Mouse (Mus musculus): ENCODE results near the gene Pdcd2l. TPM values are rescaled to one million over a fixed set of nuclear protein-coding genes. Genes with fewer than 3 reads are reported as not detected.

Pdcd2l gene
- polyA plus RNA-seq, 1 experiment from 2014 or later = 66.5 TPM

DNA sequence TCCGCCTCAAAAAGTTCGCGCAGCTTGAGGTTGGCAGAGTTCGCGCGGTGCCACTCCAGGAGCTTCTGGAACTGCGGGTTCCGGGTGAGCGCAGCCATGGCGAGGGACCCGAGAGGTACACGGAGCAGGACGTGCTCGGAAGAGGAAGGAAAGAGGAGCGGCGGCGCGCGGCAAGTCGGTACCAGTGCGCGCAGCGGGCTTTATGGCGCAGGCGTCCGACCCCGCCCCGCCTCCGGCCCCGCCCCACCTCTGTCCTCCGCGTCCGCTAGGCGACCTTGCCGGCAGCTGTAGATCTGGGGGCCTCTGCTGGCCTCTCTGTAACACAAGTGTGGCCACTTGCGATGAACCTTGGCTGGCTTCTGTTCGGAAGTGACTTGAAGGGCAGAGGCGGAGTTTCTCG, 33.7 kb upstream of the Pdcd2l start, which contains the start of gene Gpi1:
TSS of gene Gpi1 (minus strand) at position 221 of the 400 bp plus-strand sequence.
- ATAC-seq (replicated peaks; ENCODE audit: low FRiP score) (peak; percentile 68), DNase-seq (ENCODE audit: low spot score) (peak; percentile 95)
- H3K9ac ChIP-seq (ENCODE audit: low read length) = peak within 1 kb of the TSS; percentile 86
- H3K36me3 ChIP-seq (ENCODE audit: control insufficient read depth, insufficient read depth, low read length) = peaks cover 6% of the 10 kb centered on the region
- H3K4me1 ChIP-seq (replicated peaks; ENCODE audit: control insufficient read depth, insufficient read depth, low read length) = peaks cover 15% of the 10 kb centered on the region
- peak within 1 kb of the TSS; percentile 53; the same call in 1 of the 2 replicates for H3K27ac ChIP-seq (ENCODE audit: low read depth, low read length)
- under 1% methylated on average over 36 of the region's 39 CpGs for WGBS
- no peaks in the 10 kb centered on the region for H3K27me3 ChIP-seq (ENCODE audit: control insufficient read depth, insufficient read depth, low read length)
- H3K4me3 ChIP-seq (ENCODE audit: low read depth, low read length) = peak within 1 kb of the TSS; percentile 73
- peak within 1 kb of the TSS; percentile 77 for H3K4me2 ChIP-seq (ENCODE audit: low read depth, low read length, severe bottlenecking)
- no peaks in the 10 kb centered on the region for H3K9me3 ChIP-seq (ENCODE audit: control insufficient read depth, low read length)

DNA sequence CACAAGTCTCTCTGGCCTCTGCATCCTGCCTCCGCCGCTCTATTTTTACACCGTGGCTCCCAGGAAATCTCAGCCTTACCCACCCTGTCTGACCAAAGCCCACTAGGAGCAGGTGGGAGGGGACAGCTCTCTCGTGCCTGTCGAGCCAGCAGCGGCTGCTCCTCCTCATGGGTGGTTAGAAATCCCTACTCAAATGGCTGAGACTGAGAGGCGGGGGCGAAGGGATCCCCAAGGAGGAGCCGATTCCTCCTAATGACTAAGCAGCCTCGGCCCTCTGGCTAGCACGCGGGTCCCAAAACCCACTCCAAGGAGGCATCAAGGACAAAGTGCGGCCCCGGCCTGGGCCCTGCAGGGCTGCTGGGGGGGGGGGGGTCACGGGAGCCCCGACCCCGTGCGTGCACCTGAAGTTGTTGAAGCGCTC, 33.2 kb upstream of the Pdcd2l start:
- H3K4me2 ChIP-seq (ENCODE audit: low read depth, low read length, severe bottlenecking) = peak overlapping the region; percentile 77
- DNase-seq (ENCODE audit: low spot score) (no peak), ATAC-seq (replicated peaks; ENCODE audit: low FRiP score) (peak; percentile 25)
- H3K4me1 ChIP-seq (replicated peaks; ENCODE audit: control insufficient read depth, insufficient read depth, low read length) = peaks cover 15% of the 10 kb centered on the region
- peak overlapping the region; percentile 86 for H3K9ac ChIP-seq (ENCODE audit: low read length)
- H3K27ac ChIP-seq (ENCODE audit: low read depth, low read length) = peak overlapping the region; percentile 53; the same call in 1 of the 2 replicates
- under 1% methylated on average over 17 of the region's 19 CpGs for WGBS
- H3K27me3 ChIP-seq (ENCODE audit: control insufficient read depth, insufficient read depth, low read length) = no peaks in the 10 kb centered on the region
- no peaks in the 10 kb centered on the region for H3K9me3 ChIP-seq (ENCODE audit: control insufficient read depth, low read length)
- peak overlapping the region; percentile 73 for H3K4me3 ChIP-seq (ENCODE audit: low read depth, low read length)
- peaks cover 6% of the 10 kb centered on the region for H3K36me3 ChIP-seq (ENCODE audit: control insufficient read depth, insufficient read depth, low read length)

DNA sequence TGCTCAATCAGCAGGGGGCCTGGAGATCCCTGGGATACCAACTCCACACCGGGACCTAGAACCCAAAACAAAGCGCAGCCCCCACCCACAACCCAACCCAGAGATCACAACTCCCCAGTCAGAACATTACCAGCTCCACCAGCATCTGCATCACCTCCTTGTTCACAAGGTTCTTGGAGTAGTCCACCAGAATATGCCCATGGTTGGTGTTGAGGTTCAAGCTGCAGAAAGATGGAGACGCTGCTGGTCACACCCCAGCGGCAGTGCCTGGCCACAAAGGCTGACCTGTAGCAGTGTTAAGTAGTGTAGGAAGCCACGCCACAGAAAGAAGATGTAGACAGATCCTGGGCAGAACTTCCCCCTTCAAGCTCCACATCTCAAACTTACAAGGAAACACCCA, 32.7 kb upstream of the Pdcd2l start:
- Histone ChIP-seq H3K27me3 (ENCODE audit: control insufficient read depth, insufficient read depth, low read length) (no peaks in the 10 kb centered on the region), H3K4me2 (ENCODE audit: low read depth, low read length, severe bottlenecking) (peak overlapping the region; percentile 77), H3K9me3 (ENCODE audit: control insufficient read depth, low read length) (no peaks in the 10 kb centered on the region), H3K4me1 (replicated peaks; ENCODE audit: control insufficient read depth, insufficient read depth, low read length) (peaks cover 15% of the 10 kb centered on the region), H3K4me3 (ENCODE audit: low read depth, low read length) (peak overlapping the region; percentile 73), H3K9ac (ENCODE audit: low read length) (peak overlapping the region; percentile 86), H3K27ac (ENCODE audit: low read depth, low read length) (no peak overlapping the region), H3K36me3 (ENCODE audit: control insufficient read depth, insufficient read depth, low read length) (peaks cover 6% of the 10 kb centered on the region)
- DNase-seq (ENCODE audit: low spot score) = peak; percentile 53
- WGBS = 22% methylated on average over 5 of the region's 5 CpGs
- ATAC-seq (replicated peaks; ENCODE audit: low FRiP score) = no peak

DNA sequence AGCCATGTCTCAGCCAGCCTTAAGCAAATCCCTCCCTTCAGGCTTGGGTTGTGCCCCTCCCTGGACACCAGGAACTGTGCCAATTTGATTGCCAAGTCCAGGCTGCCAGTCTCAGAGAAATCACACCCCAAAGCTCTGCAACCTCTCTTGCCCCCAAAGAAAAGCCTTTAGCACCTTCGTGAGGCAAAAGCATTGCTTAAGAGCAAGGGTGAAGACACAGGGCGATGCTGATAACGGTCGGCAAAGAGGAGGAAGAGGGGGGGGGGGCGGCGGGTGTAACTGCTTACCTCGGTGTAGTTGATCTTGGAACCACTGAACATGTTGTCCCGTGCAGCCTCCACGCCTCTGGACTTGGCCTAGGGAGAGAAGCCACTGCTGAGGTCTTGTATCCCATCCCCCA, 32.2 kb upstream of the Pdcd2l start:
- Histone ChIP-seq H3K4me1 (replicated peaks; ENCODE audit: control insufficient read depth, insufficient read depth, low read length) (peaks cover 15% of the 10 kb centered on the region), H3K9ac (ENCODE audit: low read length) (no peak overlapping the region), H3K4me3 (ENCODE audit: low read depth, low read length) (peak overlapping the region; percentile 73), H3K36me3 (ENCODE audit: control insufficient read depth, insufficient read depth, low read length) (peaks cover 6% of the 10 kb centered on the region), H3K27ac (ENCODE audit: low read depth, low read length) (no peak overlapping the region), H3K9me3 (ENCODE audit: control insufficient read depth, low read length) (no peaks in the 10 kb centered on the region), H3K27me3 (ENCODE audit: control insufficient read depth, insufficient read depth, low read length) (no peaks in the 10 kb centered on the region), H3K4me2 (ENCODE audit: low read depth, low read length, severe bottlenecking) (peak overlapping the region; percentile 77)
- DNase-seq (ENCODE audit: low spot score) = peak; percentile 60
- 66% methylated on average over 9 of the region's 9 CpGs for WGBS
- ATAC-seq (replicated peaks; ENCODE audit: low FRiP score) = no peak

DNA sequence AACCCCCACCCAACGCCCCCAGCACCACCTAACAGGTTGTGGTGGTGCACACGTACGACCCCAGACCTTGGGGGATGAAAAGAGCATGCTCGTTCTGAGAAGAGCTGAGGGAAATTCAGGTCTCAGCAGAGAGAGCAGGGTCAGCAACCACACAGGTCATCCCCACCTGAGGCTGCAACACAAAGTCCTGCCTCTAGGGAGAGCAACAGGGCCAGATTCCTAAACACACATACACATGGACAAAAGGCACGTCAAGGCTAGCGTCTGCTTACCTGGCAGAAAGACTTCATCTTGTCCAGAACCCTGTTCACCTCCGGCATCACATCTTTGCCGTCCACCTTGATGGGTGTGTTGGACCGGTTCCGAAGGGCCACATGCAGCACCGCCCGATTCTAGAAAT, 30.4 kb upstream of the Pdcd2l start:
- DNase-seq (ENCODE audit: low spot score) (no peak), ATAC-seq (replicated peaks; ENCODE audit: low FRiP score) (no peak)

DNA sequence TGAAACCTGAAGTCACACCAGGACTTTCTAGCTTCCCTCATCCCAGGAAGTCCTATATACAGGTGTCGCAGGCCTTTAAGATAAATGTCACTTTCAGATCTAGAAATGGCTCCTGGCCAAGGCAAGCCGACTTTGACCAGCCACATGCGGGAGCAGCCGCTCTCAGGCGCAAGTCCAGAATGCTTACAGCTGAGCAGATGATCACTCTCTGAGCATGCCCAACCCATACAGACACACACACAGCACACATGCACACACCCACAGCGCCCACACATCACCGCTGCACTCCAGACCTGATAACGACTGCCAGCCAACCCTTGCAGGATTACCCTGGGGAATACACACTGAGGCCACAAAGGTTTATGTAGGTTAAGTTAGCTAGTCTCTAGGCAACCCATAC, 29.6 kb upstream of the Pdcd2l start:
- 94% methylated on average over 8 of the region's 8 CpGs for WGBS
- no peak overlapping the region for H3K4me3 ChIP-seq (ENCODE audit: low read depth, low read length)

More for the DNA sequence above, 30.4 kb upstream of the Pdcd2l start:
- Histone ChIP-seq H3K9ac (ENCODE audit: low read length) (no peak overlapping the region), H3K27me3 (ENCODE audit: control insufficient read depth, insufficient read depth, low read length) (no peaks in the 10 kb centered on the region), H3K4me2 (ENCODE audit: low read depth, low read length, severe bottlenecking) (no peak overlapping the region), H3K4me3 (ENCODE audit: low read depth, low read length) (no peak overlapping the region), H3K27ac (ENCODE audit: low read depth, low read length) (no peak overlapping the region), H3K4me1 (replicated peaks; ENCODE audit: control insufficient read depth, insufficient read depth, low read length) (peaks cover 10% of the 10 kb centered on the region), H3K36me3 (ENCODE audit: control insufficient read depth, insufficient read depth, low read length) (peaks cover 15% of the 10 kb centered on the region), H3K9me3 (ENCODE audit: control insufficient read depth, low read length) (no peaks in the 10 kb centered on the region)
- 95% methylated on average over 12 of the region's 12 CpGs for WGBS

DNA sequence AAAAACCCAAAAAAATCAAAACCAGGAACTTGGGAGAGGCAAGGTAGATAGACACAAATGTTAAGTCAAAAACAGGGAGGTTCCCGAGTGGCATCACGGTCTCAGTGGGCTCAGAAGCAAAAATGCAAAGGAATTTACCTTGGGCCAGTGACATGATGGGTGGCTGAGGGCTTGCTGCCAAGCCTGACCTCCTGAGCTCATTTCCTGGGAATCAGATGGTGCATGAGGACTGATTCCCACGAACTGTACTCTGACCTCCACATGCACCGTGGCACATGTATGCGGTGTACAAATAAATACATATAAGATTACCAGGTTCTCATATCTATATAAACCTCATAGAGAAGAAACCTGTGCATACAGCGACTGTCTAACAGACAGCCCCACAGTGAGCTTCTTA, 27.8 kb upstream of the Pdcd2l start:
- H3K27me3 ChIP-seq (ENCODE audit: control insufficient read depth, insufficient read depth, low read length) = no peaks in the 10 kb centered on the region
- ATAC-seq (replicated peaks; ENCODE audit: low FRiP score) = no peak
- H3K36me3 ChIP-seq (ENCODE audit: control insufficient read depth, insufficient read depth, low read length) = peaks cover 19% of the 10 kb centered on the region
- peaks cover 9% of the 10 kb centered on the region for H3K4me1 ChIP-seq (replicated peaks; ENCODE audit: control insufficient read depth, insufficient read depth, low read length)
- H3K27ac ChIP-seq (ENCODE audit: low read depth, low read length) = no peak overlapping the region
- WGBS = 94% methylated on average over 6 of the region's 6 CpGs
- no peak overlapping the region for H3K4me2 ChIP-seq (ENCODE audit: low read depth, low read length, severe bottlenecking)
- no peak for DNase-seq (ENCODE audit: low spot score)
- no peak overlapping the region for H3K4me3 ChIP-seq (ENCODE audit: low read depth, low read length)
- H3K9ac ChIP-seq (ENCODE audit: low read length) = no peak overlapping the region
- H3K9me3 ChIP-seq (ENCODE audit: control insufficient read depth, low read length) = no peaks in the 10 kb centered on the region

More for the DNA sequence above, 29.6 kb upstream of the Pdcd2l start:
- H3K36me3 ChIP-seq (ENCODE audit: control insufficient read depth, insufficient read depth, low read length) = peaks cover 15% of the 10 kb centered on the region
- peaks cover 10% of the 10 kb centered on the region for H3K4me1 ChIP-seq (replicated peaks; ENCODE audit: control insufficient read depth, insufficient read depth, low read length)
- H3K27ac ChIP-seq (ENCODE audit: low read depth, low read length) = no peak overlapping the region
- no peak overlapping the region for H3K9ac ChIP-seq (ENCODE audit: low read length)
- ATAC-seq (replicated peaks; ENCODE audit: low FRiP score) (no peak), DNase-seq (ENCODE audit: low spot score) (no peak)
- H3K27me3 ChIP-seq (ENCODE audit: control insufficient read depth, insufficient read depth, low read length) = no peaks in the 10 kb centered on the region
- no peak overlapping the region for H3K4me2 ChIP-seq (ENCODE audit: low read depth, low read length, severe bottlenecking)
- H3K9me3 ChIP-seq (ENCODE audit: control insufficient read depth, low read length) = no peaks in the 10 kb centered on the region

DNA sequence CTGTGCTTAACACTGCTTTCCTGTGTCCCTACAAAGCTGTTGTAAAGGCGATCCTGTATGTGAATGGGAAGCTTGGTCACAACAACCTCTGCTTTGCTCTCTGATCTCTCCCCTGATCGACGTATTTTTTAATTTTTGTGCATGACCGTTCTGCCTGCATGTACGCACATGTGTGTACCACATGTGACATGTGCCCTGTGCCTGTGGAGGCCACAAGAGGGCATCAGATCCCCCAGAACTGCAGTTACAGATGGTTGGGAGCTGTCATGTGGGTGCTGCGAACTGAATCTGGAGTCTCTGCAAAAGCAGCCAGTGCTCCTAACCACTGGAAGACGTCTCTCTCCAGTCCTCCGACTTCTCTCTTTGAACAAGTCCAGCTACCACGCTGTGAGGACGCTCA, 25.9 kb upstream of the Pdcd2l start:
- no peak for ATAC-seq (replicated peaks; ENCODE audit: low FRiP score)
- Histone ChIP-seq H3K36me3 (ENCODE audit: control insufficient read depth, insufficient read depth, low read length) (peaks cover 19% of the 10 kb centered on the region), H3K9ac (ENCODE audit: low read length) (no peak overlapping the region), H3K27ac (ENCODE audit: low read depth, low read length) (no peak overlapping the region), H3K9me3 (ENCODE audit: control insufficient read depth, low read length) (no peaks in the 10 kb centered on the region), H3K27me3 (ENCODE audit: control insufficient read depth, insufficient read depth, low read length) (no peaks in the 10 kb centered on the region), H3K4me1 (replicated peaks; ENCODE audit: control insufficient read depth, insufficient read depth, low read length) (0 out of 2 replicates have a peak, but pooled peaks cover 2% of the 10 kb centered on the region), H3K4me2 (ENCODE audit: low read depth, low read length, severe bottlenecking) (no peak overlapping the region), H3K4me3 (ENCODE audit: low read depth, low read length) (no peak overlapping the region)
- DNase-seq (ENCODE audit: low spot score) = no peak
- WGBS = 92% methylated on average over 10 of the region's 10 CpGs

DNA sequence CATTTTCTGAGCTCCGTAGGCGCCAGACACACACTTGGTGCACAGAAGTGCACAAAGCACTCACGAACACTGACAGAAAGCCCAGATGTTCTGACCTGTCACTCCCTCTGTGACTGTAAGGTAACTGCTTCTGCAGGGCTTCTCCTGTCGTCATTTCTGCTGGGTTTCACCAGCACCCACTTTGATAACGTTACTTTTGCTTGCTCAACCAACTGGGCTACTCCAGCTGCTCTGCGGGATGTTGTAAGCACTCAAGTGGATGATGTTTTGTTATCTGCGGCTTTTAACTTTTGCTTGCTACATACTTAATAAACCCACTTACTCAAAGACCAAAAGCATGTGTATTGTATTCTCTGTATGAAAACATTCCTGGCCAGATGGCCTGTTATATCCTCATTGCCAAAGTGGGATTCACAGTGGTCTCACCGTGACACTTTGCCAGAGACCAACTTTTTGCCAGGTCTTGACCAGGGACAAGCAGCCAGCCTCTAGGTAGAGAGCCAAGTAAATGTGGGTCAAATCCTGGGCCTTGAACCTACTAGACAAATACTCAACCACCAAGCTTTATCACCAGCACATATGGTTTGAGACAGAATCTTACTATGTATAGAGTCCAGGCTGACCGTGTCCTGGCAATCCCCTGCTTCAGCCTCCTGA, 25.3 kb upstream of the Pdcd2l start:
- H3K4me3 ChIP-seq (ENCODE audit: low read depth, low read length) = no peak overlapping the region
- ATAC-seq (replicated peaks; ENCODE audit: low FRiP score) (no peak), DNase-seq (ENCODE audit: low spot score) (no peak)
- 91% methylated on average over 9 of the region's 9 CpGs for WGBS
- H3K27ac ChIP-seq (ENCODE audit: low read depth, low read length) = no peak overlapping the region
- no peaks in the 10 kb centered on the region for H3K9me3 ChIP-seq (ENCODE audit: control insufficient read depth, low read length)
- no peaks in the 10 kb centered on the region for H3K27me3 ChIP-seq (ENCODE audit: control insufficient read depth, insufficient read depth, low read length)
- H3K4me2 ChIP-seq (ENCODE audit: low read depth, low read length, severe bottlenecking) = no peak overlapping the region
- H3K9ac ChIP-seq (ENCODE audit: low read length) = no peak overlapping the region
- 0 out of 2 replicates have a peak, but pooled peaks cover 2% of the 10 kb centered on the region for H3K4me1 ChIP-seq (replicated peaks; ENCODE audit: control insufficient read depth, insufficient read depth, low read length)
- H3K36me3 ChIP-seq (ENCODE audit: control insufficient read depth, insufficient read depth, low read length) = peaks cover 18% of the 10 kb centered on the region

All from forebrain, embryonic 11.5 days (tissue).